Mouse (Mus musculus) ES-E14 (cell line): Measurements from ENCODE around the gene Deaf1.

Source experiments
- CHD2 ChIP-seq: IDR thresholded peaks from 2 replicates; pipeline ENCODE4 v1.6.1; 2014; ENCODE audit warnings: mild to moderate bottlenecking, low read depth, low read length, inconsistent platforms
- HCFC1 ChIP-seq: IDR thresholded peaks from 2 replicates; pipeline ENCODE4 v1.6.1; 2012; ENCODE audit warnings: low read length, inconsistent platforms, borderline replicate concordance; ENCODE audit not compliant: insufficient read depth
- MAFK ChIP-seq: IDR thresholded peaks from 2 replicates; pipeline ENCODE4 v1.6.1; 2014; ENCODE audit warnings: mild to moderate bottlenecking, low read depth, low read length, inconsistent platforms; ENCODE audit not compliant: insufficient read depth
- ZC3H11A ChIP-seq: IDR thresholded peaks from 2 replicates; pipeline ENCODE4 v1.6.1; 2012; ENCODE audit warnings: low read depth, mild to moderate bottlenecking, inconsistent platforms, low read length, borderline replicate concordance
- ZNF384 ChIP-seq: IDR thresholded peaks from 2 replicates; pipeline ENCODE4 v1.6.1; 2012; ENCODE audit warnings: low read depth, low read length, inconsistent platforms

DNA sequence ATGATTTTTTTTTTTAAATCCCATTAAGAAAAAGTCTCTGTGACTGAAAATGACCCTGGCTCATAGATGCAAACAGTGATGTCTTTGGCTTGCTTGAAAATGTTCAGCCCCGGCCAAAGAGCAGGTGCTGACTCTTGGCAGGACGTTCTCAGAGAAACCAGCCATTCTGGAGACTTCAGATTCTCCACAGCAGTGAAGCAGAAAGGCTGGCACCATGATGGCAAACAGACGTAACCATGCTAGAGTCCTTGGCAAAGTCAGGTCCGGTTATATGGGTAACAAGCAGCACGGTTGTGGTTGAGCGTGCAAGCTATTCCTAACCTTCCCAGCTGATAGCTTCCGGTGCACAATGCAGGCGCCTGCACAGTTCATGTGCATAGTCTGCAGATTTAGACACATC lies 28.3 kb downstream of the Deaf1 start:
- no peak for TF ChIP-seq ZC3H11A
- TF ChIP-seq MAFK = no peak
- no peak for TF ChIP-seq HCFC1
- no peak for TF ChIP-seq ZNF384
- no peak for TF ChIP-seq CHD2
